Mouse (Mus musculus): Measurements from ENCODE around the gene Cstf3. TPM values are rescaled to one million over a fixed set of nuclear protein-coding genes. Genes with fewer than 3 reads are reported as not detected.

Cstf3 gene
- polyA plus RNA-seq, 1 experiment from 2014 or later, result 91.1 TPM

GRCm38 (mm10) chr2:104588552-104588951 is 1.8 kb upstream of the Cstf3 start:
- no peak overlapping the region for H3K4me2 ChIP-seq (ENCODE audit: low read depth)
- no peaks in the 10 kb centered on the region for H3K36me3 ChIP-seq (ENCODE audit: control insufficient read depth, insufficient read depth, low read length)
- DNase-seq (ENCODE audit: low spot score) (no peak), ATAC-seq (ENCODE audit: insufficient read depth, low FRiP score, low TSS enrichment) (no peak)
- no peak overlapping the region for H3K4me3 ChIP-seq (ENCODE audit: low read depth, low read length)
- H3K27ac ChIP-seq (ENCODE audit: low read depth, low read length), result no peak overlapping the region
- WGBS, result 91% methylated on average over 5 of the region's 5 CpGs
- H3K27me3 ChIP-seq (ENCODE audit: control insufficient read depth, insufficient read depth, low read length), result no peaks in the 10 kb centered on the region
- H3K4me1 ChIP-seq (ENCODE audit: control insufficient read depth, insufficient read depth, low read length), result peaks cover 6% of the 10 kb centered on the region
- no peak overlapping the region for H3K9ac ChIP-seq (ENCODE audit: low read length)
- no peaks in the 10 kb centered on the region for H3K9me3 ChIP-seq (ENCODE audit: control insufficient read depth, low read length)

GRCm38 (mm10) chr2:104590829-104591117 is 450 bp downstream of the Cstf3 start:
- DNase-seq (ENCODE audit: low spot score) (no peak), ATAC-seq (ENCODE audit: insufficient read depth, low FRiP score, low TSS enrichment) (no peak; the same call in 1 of the 2 replicates)
- peak overlapping the region; percentile 97 for H3K4me3 ChIP-seq (ENCODE audit: low read depth, low read length)
- H3K27ac ChIP-seq (ENCODE audit: low read depth, low read length), result peak overlapping the region; percentile 87
- H3K36me3 ChIP-seq (ENCODE audit: control insufficient read depth, insufficient read depth, low read length), result no peaks in the 10 kb centered on the region
- no peaks in the 10 kb centered on the region for H3K27me3 ChIP-seq (ENCODE audit: control insufficient read depth, insufficient read depth, low read length)
- no peaks in the 10 kb centered on the region for H3K9me3 ChIP-seq (ENCODE audit: control insufficient read depth, low read length)
- H3K4me2 ChIP-seq (ENCODE audit: low read depth), result peak overlapping the region; percentile 74
- H3K9ac ChIP-seq (ENCODE audit: low read length), result peak overlapping the region; percentile 92
- peaks cover 6% of the 10 kb centered on the region for H3K4me1 ChIP-seq (ENCODE audit: control insufficient read depth, insufficient read depth, low read length)
- under 1% methylated on average over 19 of the region's 19 CpGs for WGBS

- Histone ChIP-seq H3K27ac (ENCODE audit: low read depth, low read length) (peak overlapping the region; percentile 87), H3K36me3 (ENCODE audit: control insufficient read depth, insufficient read depth, low read length) (no peaks in the 10 kb centered on the region), H3K9me3 (ENCODE audit: control insufficient read depth, low read length) (no peaks in the 10 kb centered on the region), H3K27me3 (ENCODE audit: control insufficient read depth, insufficient read depth, low read length) (no peaks in the 10 kb centered on the region), H3K4me1 (ENCODE audit: control insufficient read depth, insufficient read depth, low read length) (peaks cover 6% of the 10 kb centered on the region), H3K4me2 (ENCODE audit: low read depth) (peak overlapping the region; percentile 74), H3K4me3 (ENCODE audit: low read depth, low read length) (peak overlapping the region; percentile 97), H3K9ac (ENCODE audit: low read length) (peak overlapping the region; percentile 92)
- ATAC-seq (ENCODE audit: insufficient read depth, low FRiP score, low TSS enrichment) (no peak), DNase-seq (ENCODE audit: low spot score) (no peak)
- WGBS, result 0% methylated on average over 6 of the region's 6 CpGs
These were observed 818 bp downstream of the Cstf3 start for GRCm38 (mm10) chr2:104591141-104591540.

- ATAC-seq (ENCODE audit: insufficient read depth, low FRiP score, low TSS enrichment), result no peak
- no peak overlapping the region for H3K27ac ChIP-seq (ENCODE audit: low read depth, low read length)
- 65% methylated on average over 1 of the region's 1 CpGs for WGBS
- DNase-seq (ENCODE audit: low spot score), result no peak
- no peak overlapping the region for H3K4me2 ChIP-seq (ENCODE audit: low read depth)
- no peak overlapping the region for H3K4me3 ChIP-seq (ENCODE audit: low read depth, low read length)
- no peaks in the 10 kb centered on the region for H3K9me3 ChIP-seq (ENCODE audit: control insufficient read depth, low read length)
- no peak overlapping the region for H3K9ac ChIP-seq (ENCODE audit: low read length)
- H3K4me1 ChIP-seq (ENCODE audit: control insufficient read depth, insufficient read depth, low read length), result peaks cover 6% of the 10 kb centered on the region
- H3K27me3 ChIP-seq (ENCODE audit: control insufficient read depth, insufficient read depth, low read length), result no peaks in the 10 kb centered on the region
- no peaks in the 10 kb centered on the region for H3K36me3 ChIP-seq (ENCODE audit: control insufficient read depth, insufficient read depth, low read length)
These were observed 4.7 kb downstream of the Cstf3 start for GRCm38 (mm10) chr2:104595063-104595462.

- 65% methylated on average over 1 of the region's 1 CpGs for WGBS
- DNase-seq (ENCODE audit: low spot score) (no peak), ATAC-seq (ENCODE audit: insufficient read depth, low FRiP score, low TSS enrichment) (no peak)
- Histone ChIP-seq H3K4me1 (ENCODE audit: control insufficient read depth, insufficient read depth, low read length) (no peaks in the 10 kb centered on the region), H3K4me2 (ENCODE audit: low read depth) (no peak overlapping the region), H3K4me3 (ENCODE audit: low read depth, low read length) (no peak overlapping the region), H3K27me3 (ENCODE audit: control insufficient read depth, insufficient read depth, low read length) (no peaks in the 10 kb centered on the region), H3K27ac (ENCODE audit: low read depth, low read length) (no peak overlapping the region), H3K9ac (ENCODE audit: low read length) (no peak overlapping the region), H3K36me3 (ENCODE audit: control insufficient read depth, insufficient read depth, low read length) (no peaks in the 10 kb centered on the region), H3K9me3 (ENCODE audit: control insufficient read depth, low read length) (no peaks in the 10 kb centered on the region)
These were observed 13.1 kb downstream of the Cstf3 start for GRCm38 (mm10) chr2:104603431-104603830.

GRCm38 (mm10) chr2:104604718-104605117 is 14.4 kb downstream of the Cstf3 start:
- Histone ChIP-seq H3K4me3 (ENCODE audit: low read depth, low read length) (no peak overlapping the region), H3K9me3 (ENCODE audit: control insufficient read depth, low read length) (no peaks in the 10 kb centered on the region), H3K27me3 (ENCODE audit: control insufficient read depth, insufficient read depth, low read length) (no peaks in the 10 kb centered on the region), H3K27ac (ENCODE audit: low read depth, low read length) (no peak overlapping the region), H3K9ac (ENCODE audit: low read length) (no peak overlapping the region), H3K36me3 (ENCODE audit: control insufficient read depth, insufficient read depth, low read length) (no peaks in the 10 kb centered on the region), H3K4me1 (ENCODE audit: control insufficient read depth, insufficient read depth, low read length) (no peaks in the 10 kb centered on the region), H3K4me2 (ENCODE audit: low read depth) (no peak overlapping the region)
- WGBS, result 80% methylated on average over 5 of the region's 5 CpGs
- ATAC-seq (ENCODE audit: insufficient read depth, low FRiP score, low TSS enrichment), result no peak
- DNase-seq (ENCODE audit: low spot score), result no peak

GRCm38 (mm10) chr2:104605560-104605959 is 15.2 kb downstream of the Cstf3 start:
- H3K36me3 ChIP-seq (ENCODE audit: control insufficient read depth, insufficient read depth, low read length), result peaks cover 2% of the 10 kb centered on the region; the same call in 1 of the 2 replicates
- H3K9ac ChIP-seq (ENCODE audit: low read length), result no peak overlapping the region
- ATAC-seq (ENCODE audit: insufficient read depth, low FRiP score, low TSS enrichment) (no peak), DNase-seq (ENCODE audit: low spot score) (no peak)
- no peak overlapping the region for H3K27ac ChIP-seq (ENCODE audit: low read depth, low read length)
- H3K9me3 ChIP-seq (ENCODE audit: control insufficient read depth, low read length), result no peaks in the 10 kb centered on the region
- 79% methylated on average over 1 of the region's 1 CpGs for WGBS
- no peaks in the 10 kb centered on the region for H3K4me1 ChIP-seq (ENCODE audit: control insufficient read depth, insufficient read depth, low read length)
- H3K27me3 ChIP-seq (ENCODE audit: control insufficient read depth, insufficient read depth, low read length), result no peaks in the 10 kb centered on the region
- no peak overlapping the region for H3K4me3 ChIP-seq (ENCODE audit: low read depth, low read length)
- H3K4me2 ChIP-seq (ENCODE audit: low read depth), result no peak overlapping the region

- H3K36me3 ChIP-seq (ENCODE audit: control insufficient read depth, insufficient read depth, low read length), result peaks cover 2% of the 10 kb centered on the region; the same call in 1 of the 2 replicates
- no peak overlapping the region for H3K4me3 ChIP-seq (ENCODE audit: low read depth, low read length)
- no peaks in the 10 kb centered on the region for H3K27me3 ChIP-seq (ENCODE audit: control insufficient read depth, insufficient read depth, low read length)
- 97% methylated on average over 3 of the region's 3 CpGs for WGBS
- no peak for DNase-seq (ENCODE audit: low spot score)
- H3K9ac ChIP-seq (ENCODE audit: low read length), result no peak overlapping the region
- H3K27ac ChIP-seq (ENCODE audit: low read depth, low read length), result no peak overlapping the region
- H3K9me3 ChIP-seq (ENCODE audit: control insufficient read depth, low read length), result no peaks in the 10 kb centered on the region
- no peaks in the 10 kb centered on the region for H3K4me1 ChIP-seq (ENCODE audit: control insufficient read depth, insufficient read depth, low read length)
- H3K4me2 ChIP-seq (ENCODE audit: low read depth), result no peak overlapping the region
- ATAC-seq (ENCODE audit: insufficient read depth, low FRiP score, low TSS enrichment), result no peak
These were observed 24.5 kb downstream of the Cstf3 start for GRCm38 (mm10) chr2:104614786-104615185.

- no peak overlapping the region for H3K27ac ChIP-seq (ENCODE audit: low read depth, low read length)
- no peaks in the 10 kb centered on the region for H3K4me1 ChIP-seq (ENCODE audit: control insufficient read depth, insufficient read depth, low read length)
- H3K27me3 ChIP-seq (ENCODE audit: control insufficient read depth, insufficient read depth, low read length), result no peaks in the 10 kb centered on the region
- H3K36me3 ChIP-seq (ENCODE audit: control insufficient read depth, insufficient read depth, low read length), result no peaks in the 10 kb centered on the region
- WGBS, result 97% methylated on average over 4 of the region's 4 CpGs
- ATAC-seq (ENCODE audit: insufficient read depth, low FRiP score, low TSS enrichment) (no peak), DNase-seq (ENCODE audit: low spot score) (no peak)
- H3K4me3 ChIP-seq (ENCODE audit: low read depth, low read length), result no peak overlapping the region
- no peaks in the 10 kb centered on the region for H3K9me3 ChIP-seq (ENCODE audit: control insufficient read depth, low read length)
- no peak overlapping the region for H3K4me2 ChIP-seq (ENCODE audit: low read depth)
- H3K9ac ChIP-seq (ENCODE audit: low read length), result no peak overlapping the region
These were observed 25.8 kb downstream of the Cstf3 start for GRCm38 (mm10) chr2:104615985-104616711.
